Mouse (Mus musculus) E14TG2a.4 (cell line): ENCODE data around the gene Ints11.

Source experiments
- H3K27me3 ChIP-seq: 2 replicates; pipeline ENCODE4 v1.6.1; 2014; ENCODE audit warnings: low read length, control low read depth; ENCODE audit not compliant: insufficient read depth
- H3K36me3 ChIP-seq: 2 replicates; pipeline ENCODE4 v1.6.1; 2014; ENCODE audit warnings: low read length, control low read depth; ENCODE audit not compliant: insufficient read depth
- H3K4me1 ChIP-seq: replicated peaks from 2 replicates; pipeline ENCODE4 v1.6.1; 2014; ENCODE audit warnings: low read depth, low read length, control low read depth
- H3K4me3 ChIP-seq: replicated peaks from 2 replicates; pipeline ENCODE4 v1.5.1; 2014; ENCODE audit warnings: mild to moderate bottlenecking, low read length
- H3K9me3 ChIP-seq: 2 replicates; pipeline ENCODE4 v1.6.1; 2014; ENCODE audit warnings: low read length, control low read depth
- CTCF ChIP-seq: conservative IDR thresholded peaks from 2 replicates; pipeline ENCODE4 v1.5.1; 2014; ENCODE audit warnings: low read length
- NANOG ChIP-seq: IDR thresholded peaks from 2 replicates; pipeline ENCODE4 v1.6.1; 2014; ENCODE audit warnings: borderline replicate concordance, low read length, mixed read lengths
- POU5F1 ChIP-seq: IDR thresholded peaks from 2 replicates; pipeline ENCODE4 v1.6.1; 2014; ENCODE audit warnings: low read length, borderline replicate concordance

Ints11 gene

GRCm38 (mm10) chr4:155932031-155932430 is 62.7 kb downstream of the Ints11 start:
- peaks cover 13% of the 10 kb centered on the region for H3K4me1 ChIP-seq
- no peaks in the 10 kb centered on the region for H3K36me3 ChIP-seq
- no peak for TF ChIP-seq NANOG
- TF ChIP-seq CTCF, result no peak
- no peak for TF ChIP-seq POU5F1
- no peak overlapping the region for H3K4me3 ChIP-seq
- H3K9me3 ChIP-seq, result no peaks in the 10 kb centered on the region
- H3K27me3 ChIP-seq, result 0 out of 2 replicates have a peak, but pooled peaks cover 5% of the 10 kb centered on the region
